Mouse (Mus musculus) intestine, postnatal 0 days (tissue): ENCODE results near the gene Dbi. TPM values are rescaled to one million over a fixed set of nuclear protein-coding genes. Genes with fewer than 3 reads are reported as not detected.

Experiments
- ATAC-seq: fragments of 200-750 bp; cut with Nextera tagmentation; 2 replicates; pipeline ENCODE4 v1.8.0; 2017; ENCODE audit warnings: mild to moderate bottlenecking, moderate TSS enrichment, moderate library complexity
- H3K27ac ChIP-seq: fragments of 300-500 bp; sonication (generic); 2 replicates; pipeline ENCODE4 v1.5.1; 2014; ENCODE audit warnings: mild to moderate bottlenecking, low read depth, low read length, moderate library complexity
- H3K27me3 ChIP-seq: fragments of 300-500 bp; sonication (generic); replicated peaks from 2 replicates; pipeline ENCODE4 v1.6.1; 2014; ENCODE audit warnings: low read length, mixed read lengths; ENCODE audit not compliant: control insufficient read depth, insufficient read depth
- H3K36me3 ChIP-seq: fragments of 300-500 bp; sonication (generic); 2 replicates; pipeline ENCODE4 v1.6.1; 2014; ENCODE audit warnings: mild to moderate bottlenecking, moderate library complexity; ENCODE audit not compliant: control insufficient read depth, insufficient read depth
- H3K4me1 ChIP-seq: fragments of 300-500 bp; sonication (generic); replicated peaks from 2 replicates; pipeline ENCODE4 v1.6.1; 2014; ENCODE audit warnings: antibody characterized with exemption, low read length, mixed read lengths; ENCODE audit not compliant: control insufficient read depth, insufficient read depth
- H3K4me2 ChIP-seq: fragments of 300-500 bp; sonication (generic); replicated peaks from 2 replicates; pipeline ENCODE4 v1.6.1; 2014; ENCODE audit warnings: low read depth, mild to moderate bottlenecking, moderate library complexity
- H3K4me3 ChIP-seq: fragments of 300-500 bp; sonication (generic); 2 replicates; pipeline ENCODE4 v1.5.1; 2014; ENCODE audit warnings: low read depth, low read length
- H3K9ac ChIP-seq: fragments of 300-500 bp; sonication (generic); 2 replicates; pipeline ENCODE4 v1.6.1; 2014; ENCODE audit warnings: mild to moderate bottlenecking, low read depth, low read length
- H3K9me3 ChIP-seq: fragments of 300-500 bp; sonication (generic); 2 replicates; pipeline ENCODE4 v1.6.1; 2016; ENCODE audit warnings: mixed run types; ENCODE audit not compliant: control insufficient read depth
- CTCF ChIP-seq: sonication (generic); IDR thresholded peaks from 2 replicates; pipeline ENCODE4 v1.5.1; 2016; ENCODE audit warnings: low read depth, mild to moderate bottlenecking, control low read depth, antibody characterized with exemption, moderate library complexity
- WGBS: fragments of 180-500 bp; shearing (Covaris S2); extraction: QIAGEN DNeasy Blood & Tissue Kit; methylation state at CpG from one replicate; pipeline ENCODE4 v1.1.7; 2014; 5-methylcytosine and 5-hydroxymethylcytosine counted together
- polyA plus RNA-seq: library from polyadenylated mRNA; unstranded; fragments of >200 nt; fragmentation: Nextera tagmentation; extraction: Ambion mirVana; gene quantifications from 2 replicates; pipeline ENCODE4 v1.2.1, GENCODE M21; 2015

The Dbi gene
- polyA plus RNA-seq, 1 experiment from 2014 or later, result 3,164 TPM

- TF ChIP-seq CTCF, result no peak
- Histone ChIP-seq H3K9me3 (no peaks in the 10 kb centered on the region), H3K4me1 (peaks cover 11% of the 10 kb centered on the region; the same call in 1 of the 2 replicates), H3K4me2 (peak overlapping the region; percentile 76), H3K36me3 (peaks cover 5% of the 10 kb centered on the region), H3K4me3 (peak overlapping the region; percentile 54), H3K27ac (peak overlapping the region; percentile 96), H3K9ac (peak overlapping the region; percentile 77), H3K27me3 (no peaks in the 10 kb centered on the region)
- no peak for ATAC-seq
- WGBS, result 5% methylated on average over 16 of the region's 16 CpGs
Measured at GRCm38 (mm10) chr1:120072900-120073299, 48.0 kb downstream of the Dbi start.

- peak overlapping the region; percentile 4; the same call in 1 of the 2 replicates for H3K9ac ChIP-seq
Measured at GRCm38 (mm10) chr1:120071133-120071532, 49.7 kb downstream of the Dbi start.

GRCm38 (mm10) chr1:120070168-120070567 is 50.7 kb downstream of the Dbi start:
- Histone ChIP-seq H3K4me3 (no peak overlapping the region), H3K9me3 (no peaks in the 10 kb centered on the region), H3K9ac (0 out of 2 replicates have a peak overlapping the region, but pooled peaks have one; percentile 4), H3K4me2 (peak overlapping the region; percentile 76), H3K27ac (peak overlapping the region; percentile 96), H3K27me3 (no peaks in the 10 kb centered on the region), H3K4me1 (peaks cover 18% of the 10 kb centered on the region), H3K36me3 (peaks cover 18% of the 10 kb centered on the region)
- WGBS, result 34% methylated on average over 6 of the region's 6 CpGs
- no peak for TF ChIP-seq CTCF
- peak; percentile 79 for ATAC-seq

More at GRCm38 (mm10) chr1:120071133-120071532, 49.7 kb downstream of the Dbi start:
- no peak for TF ChIP-seq CTCF
- Histone ChIP-seq H3K9me3 (no peaks in the 10 kb centered on the region), H3K27me3 (no peaks in the 10 kb centered on the region), H3K4me3 (peak overlapping the region; percentile 54; the same call in 1 of the 2 replicates), H3K4me1 (peaks cover 14% of the 10 kb centered on the region), H3K4me2 (peak overlapping the region; percentile 76), H3K27ac (peak overlapping the region; percentile 96; the same call in 1 of the 2 replicates), H3K36me3 (peaks cover 18% of the 10 kb centered on the region)
- no peak for ATAC-seq
- WGBS, result 75% methylated on average over 4 of the region's 4 CpGs

- Histone ChIP-seq H3K36me3 (peaks cover 18% of the 10 kb centered on the region), H3K9ac (peak overlapping the region; percentile 1; the same call in 1 of the 2 replicates), H3K4me3 (no peak overlapping the region), H3K4me1 (peaks cover 12% of the 10 kb centered on the region), H3K27ac (peak overlapping the region; percentile 96), H3K9me3 (no peaks in the 10 kb centered on the region), H3K4me2 (0 out of 2 replicates have a peak overlapping the region, but pooled peaks have one; percentile 21), H3K27me3 (no peaks in the 10 kb centered on the region)
- 86% methylated on average over 5 of the region's 5 CpGs for WGBS
- no peak for ATAC-seq
- TF ChIP-seq CTCF, result no peak
Measured at GRCm38 (mm10) chr1:120069120-120069519, 51.8 kb downstream of the Dbi start.

- WGBS, result 58% methylated on average over 3 of the region's 3 CpGs
- Histone ChIP-seq H3K4me2 (no peak overlapping the region), H3K9me3 (no peaks in the 10 kb centered on the region), H3K27ac (peak overlapping the region; percentile 28; the same call in 1 of the 2 replicates), H3K36me3 (peaks cover 18% of the 10 kb centered on the region), H3K4me3 (no peak overlapping the region), H3K4me1 (peaks cover 19% of the 10 kb centered on the region), H3K27me3 (no peaks in the 10 kb centered on the region), H3K9ac (no peak overlapping the region)
- ATAC-seq, result no peak
- TF ChIP-seq CTCF, result no peak
Measured at GRCm38 (mm10) chr1:120066625-120067024, 54.3 kb downstream of the Dbi start.

GRCm38 (mm10) chr1:120066159-120066558 is 54.7 kb downstream of the Dbi start:
- Histone ChIP-seq H3K27me3 (no peaks in the 10 kb centered on the region), H3K4me2 (peak overlapping the region; percentile 17; the same call in 1 of the 2 replicates), H3K9ac (no peak overlapping the region), H3K36me3 (peaks cover 18% of the 10 kb centered on the region), H3K4me3 (no peak overlapping the region), H3K4me1 (peaks cover 19% of the 10 kb centered on the region), H3K27ac (peak overlapping the region; percentile 28; the same call in 1 of the 2 replicates), H3K9me3 (no peaks in the 10 kb centered on the region)
- 39% methylated on average over 8 of the region's 8 CpGs for WGBS
- no peak for ATAC-seq
- TF ChIP-seq CTCF, result no peak
